Mouse (Mus musculus): ENCODE measurements around the gene Ceacam18. TPM values are rescaled to one million over a fixed set of nuclear protein-coding genes. Genes with fewer than 3 reads are reported as not detected.
"Not testable (repeated sequence)": the region's sequence is repeated elsewhere in the genome, so short reads cannot be mapped to it uniquely, and the experiment has no call there.

Gene Ceacam18
- total and polyA plus RNA-seq, 3 experiments = not detected

- dilution Hi-C loops (cut with MboI; ENCODE audit: extremely low pct_ligation_motif_present, extremely low pct_unique_long_range_greater_than_20kb, low sequenced_read_pairs) (no loop called here), in situ Hi-C loops (cut with MboI; ENCODE audit: low pct_ligation_motif_present, low pct_unique_long_range_greater_than_20kb, low sequenced_read_pairs) (loop anchor here (5.0 to 10.0 kb wide), 2 partner anchors 101 to 214 kb away; partner anchors contain the start of gene Klk10)
- peak; percentile 53 for DNase-seq (ENCODE audit: extremely low read depth)
- Histone ChIP-seq H3K27ac (ENCODE audit: insufficient read depth, low read depth) (no peak overlapping the region), H3K79me2 (replicated peaks; ENCODE audit: control insufficient read depth, extremely low read depth, insufficient read depth, poor library complexity, severe bottlenecking) (no peaks in the 10 kb centered on the region), H3K9ac (ENCODE audit: insufficient read depth, low read depth) (no peak overlapping the region), H3K4me2 (ENCODE audit: insufficient read depth, low read depth, poor library complexity, severe bottlenecking) (no peak overlapping the region), H3K4me3 (replicated peaks in 1 of 3; ENCODE audit: low read depth in 2 of 3, low read length in 2 of 3, poor library complexity in 1 of 3) (no peak overlapping the region), H3K27me3 (replicated peaks) (peaks cover 24% of the 10 kb centered on the region), H3K36me3 (replicated peaks in 1 of 2; ENCODE audit: control insufficient read depth in 1 of 2, insufficient read depth in 1 of 2, low read length in 1 of 2) (peaks cover 17 to 24% of the 10 kb centered on the region in 2 experiments), H3K9me3 (replicated peaks; ENCODE audit: low read length) (peaks cover 10% of the 10 kb centered on the region), H3K4me1 (ENCODE audit: control insufficient read depth in 1 of 2, insufficient read depth in 2 of 2) (peaks cover 0 to 4% of the 10 kb centered on the region in 2 experiments; a peak in 1 of 4 replicates)
- peak; percentile 71 for TF ChIP-seq RAD21 (IDR thresholded peaks at IDR 0.05; ENCODE audit: low read depth, low read length)
- peak; percentile 43 to 80; a peak in 3 of 4 replicates for TF ChIP-seq CTCF (conservative IDR thresholded peaks at IDR 0.05 in 1 of 2, IDR thresholded peaks at IDR 0.05 in 1 of 2; ENCODE audit: low read depth in 2 of 2, low read length in 2 of 2)
- no peak for TF ChIP-seq MAFK (IDR thresholded peaks at IDR 0.05; ENCODE audit: insufficient replicate concordance, low read length)
- peak; percentile 61 for TF ChIP-seq SMC3 (IDR thresholded peaks at IDR 0.05; ENCODE audit: low read depth, low read length)
Measured at GRCm38 (mm10) chr7:43680960-43681359, 46.5 kb downstream of the Ceacam18 start.

- dilution Hi-C loops (cut with MboI; ENCODE audit: extremely low pct_ligation_motif_present, extremely low pct_unique_long_range_greater_than_20kb, low sequenced_read_pairs); H3K79me2 ChIP-seq (replicated peaks; ENCODE audit: control insufficient read depth, extremely low read depth, insufficient read depth, poor library complexity, severe bottlenecking): not testable (repeated sequence)
Measured at GRCm38 (mm10) chr7:43682511-43682910, 48.0 kb downstream of the Ceacam18 start.

GRCm38 (mm10) chr7:43685088-43685487 is 50.6 kb downstream of the Ceacam18 start:
- Histone ChIP-seq H3K9ac (ENCODE audit: insufficient read depth, low read depth) (no peak overlapping the region), H3K27ac (ENCODE audit: insufficient read depth, low read depth) (no peak overlapping the region), H3K4me1 (ENCODE audit: control insufficient read depth in 1 of 2, insufficient read depth in 2 of 2) (peaks cover 0 to 4% of the 10 kb centered on the region in 2 experiments; a peak in 1 of 4 replicates), H3K9me3 (replicated peaks; ENCODE audit: low read length) (no peaks in the 10 kb centered on the region), H3K4me3 (replicated peaks in 1 of 3; ENCODE audit: low read depth in 2 of 3, low read length in 2 of 3, poor library complexity in 1 of 3) (no peak overlapping the region), H3K36me3 (replicated peaks in 1 of 2; ENCODE audit: control insufficient read depth in 1 of 2, insufficient read depth in 1 of 2, low read length in 1 of 2) (no peaks in the 10 kb centered on the region), H3K79me2 (replicated peaks; ENCODE audit: control insufficient read depth, extremely low read depth, insufficient read depth, poor library complexity, severe bottlenecking) (no peaks in the 10 kb centered on the region), H3K27me3 (replicated peaks) (peaks cover 51% of the 10 kb centered on the region), H3K4me2 (ENCODE audit: insufficient read depth, low read depth, poor library complexity, severe bottlenecking) (peak overlapping the region; percentile 16; the same call in 1 of the 2 replicates)
- dilution Hi-C loops (cut with MboI; ENCODE audit: extremely low pct_ligation_motif_present, extremely low pct_unique_long_range_greater_than_20kb, low sequenced_read_pairs) (no loop called here), in situ Hi-C loops (cut with MboI; ENCODE audit: low pct_ligation_motif_present, low pct_unique_long_range_greater_than_20kb, low sequenced_read_pairs) (loop anchor here (10.0 kb wide), 1 partner anchor 210 kb away; no protein-coding TSS in a partner anchor)
- no peak for DNase-seq (ENCODE audit: extremely low read depth)
- TF ChIP-seq BHLHE40 (IDR thresholded peaks at IDR 0.05; ENCODE audit: low read depth, low read length) = no peak
- no peak for TF ChIP-seq CHD1 (IDR thresholded peaks at IDR 0.05; ENCODE audit: low read depth, low read length)
- TF ChIP-seq PAX5 (IDR thresholded peaks at IDR 0.05; ENCODE audit: low read length) = no peak
- TF ChIP-seq MYC (IDR thresholded peaks at IDR 0.05; ENCODE audit: low read depth, low read length) = no peak
- no peak for TF ChIP-seq JUN (IDR thresholded peaks at IDR 0.05; ENCODE audit: insufficient read depth, low read depth, low read length)
- TF ChIP-seq NELFE (IDR thresholded peaks at IDR 0.05; ENCODE audit: low read depth, low read length) = no peak
- no peak for TF ChIP-seq ETS1 (conservative IDR thresholded peaks at IDR 0.05; ENCODE audit: low read depth, low read length)

More at GRCm38 (mm10) chr7:43682511-43682910, 48.0 kb downstream of the Ceacam18 start:
- in situ Hi-C loops (cut with MboI; ENCODE audit: low pct_ligation_motif_present, low pct_unique_long_range_greater_than_20kb, low sequenced_read_pairs) = loop anchor here (5.0 to 10.0 kb wide), 2 partner anchors 100 to 212 kb away; partner anchors contain the start of gene Klk10
- not testable (repeated sequence) for H3K9ac ChIP-seq (ENCODE audit: insufficient read depth, low read depth); H3K9me3 ChIP-seq (replicated peaks; ENCODE audit: low read length); H3K27ac ChIP-seq (ENCODE audit: insufficient read depth, low read depth); H3K4me3 ChIP-seq (replicated peaks in 1 of 3; ENCODE audit: low read depth in 2 of 3, low read length in 2 of 3, poor library complexity in 1 of 3); DNase-seq (ENCODE audit: extremely low read depth); H3K36me3 ChIP-seq (replicated peaks in 1 of 2; ENCODE audit: control insufficient read depth in 1 of 2, insufficient read depth in 1 of 2, low read length in 1 of 2); H3K4me2 ChIP-seq (ENCODE audit: insufficient read depth, low read depth, poor library complexity, severe bottlenecking); H3K4me1 ChIP-seq (ENCODE audit: control insufficient read depth in 1 of 2, insufficient read depth in 2 of 2)
- H3K27me3 ChIP-seq (replicated peaks) = peaks cover 30% of the 10 kb centered on the region
- TF ChIP-seq RAD21 (IDR thresholded peaks at IDR 0.05; ENCODE audit: low read depth, low read length) = peak; percentile 18
- TF ChIP-seq CTCF (conservative IDR thresholded peaks at IDR 0.05 in 1 of 2, IDR thresholded peaks at IDR 0.05 in 1 of 2; ENCODE audit: low read depth in 2 of 2, low read length in 2 of 2) = peak in 1 of 2 experiments; percentile 38; a peak in 2 of 4 replicates
- TF ChIP-seq SMC3 (IDR thresholded peaks at IDR 0.05; ENCODE audit: low read depth, low read length) = peak; percentile 23; the same call in 1 of the 2 replicates
